15 mouse cellular contexts compared by ENCODE assay signal in the genomic region with DNA sequence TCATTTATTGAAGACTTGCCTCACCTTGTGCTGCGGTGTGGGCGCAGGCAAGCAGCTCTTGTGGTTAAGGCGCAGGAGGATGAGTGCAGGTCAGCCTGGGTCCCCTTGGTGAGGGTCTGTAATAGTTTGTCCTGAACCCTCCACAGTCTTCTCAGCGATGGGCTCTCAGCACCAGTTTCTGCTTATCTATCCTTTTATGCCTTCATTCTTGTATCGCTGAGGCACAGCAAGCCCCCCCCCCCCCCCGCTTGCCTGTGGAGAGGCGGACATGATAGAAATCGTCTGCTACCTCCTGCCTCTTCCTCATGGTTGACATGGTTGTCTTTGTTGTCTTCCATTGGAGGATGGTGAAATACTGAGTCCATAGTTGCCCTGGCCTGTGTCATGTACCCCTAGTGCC.
"Had no signal": no experiment of that assay in that cellular context is flagged by ENCODE, and none has a peak within 500 bp of the region (broad histone marks: within the 10 kb centered on the region; RNA-seq: fewer than 3 reads in every experiment).

No protein-coding gene starts in this region.

- H3K4me3 ChIP-seq: limb, embryonic 15.5 days; midbrain, embryonic 15.5 days; neural tube, embryonic 12.5 days had no signal

- ATAC-seq: midbrain, embryonic 15.5 days had no signal

- DNase-seq: kidney, adult 8-10 months; kidney, postnatal 36 days; layer of hippocampus, adult 9-11 months; layer of hippocampus, postnatal 36 days; lung, embryonic 14.5 days; lung, postnatal 10 days; lung, postnatal 4 days; right cerebral cortex, postnatal 14 days; thymus, adult 18-20 months; thymus, postnatal 14 days had no signal

- H3K9ac ChIP-seq: limb, embryonic 15.5 days; lung, embryonic 14.5 days; midbrain, embryonic 15.5 days; neural tube, embryonic 12.5 days had no signal

- H3K9me3 ChIP-seq: limb, embryonic 15.5 days; midbrain, embryonic 15.5 days; neural tube, embryonic 12.5 days had no signal

- H3K36me3 ChIP-seq: midbrain, embryonic 15.5 days had no signal

- H3K4me2 ChIP-seq: limb, embryonic 15.5 days; lung, embryonic 14.5 days; midbrain, embryonic 11.5 days; midbrain, embryonic 15.5 days; neural tube, embryonic 12.5 days had no signal

- H3K27me3 ChIP-seq: limb, embryonic 15.5 days; midbrain, embryonic 15.5 days; neural tube, embryonic 12.5 days had no signal

- H3K27ac ChIP-seq: kidney, postnatal 0 days; limb, embryonic 15.5 days; midbrain, embryonic 15.5 days; neural tube, embryonic 12.5 days had no signal
